Mouse (Mus musculus): ENCODE measurements at regions not wholly inside any gene's neighbourhood (a gene's known extent, or its start where the extent isn't known, plus 50 kb on each side); places are given as distances from the start of the nearest gene placed in this dataset.

GRCm38 (mm10) chr3:66512408-66512807, 215.8 kb upstream of the Veph1 start:
- TF ChIP-seq CTCF (IDR thresholded peaks at IDR 0.05; ENCODE audit: extremely low read depth, insufficient read depth, low read length), result no peak
- no peak for TF ChIP-seq POLR2A (IDR thresholded peaks at IDR 0.05; ENCODE audit: extremely low read depth, insufficient read depth, low read length)

Data from cortical plate, adult 2 months (tissue).